Mouse (Mus musculus) embryonic facial prominence, embryonic 13.5 days (tissue): Measurements from ENCODE around the gene Ndst2. TPM values are rescaled to one million over a fixed set of nuclear protein-coding genes. Genes with fewer than 3 reads are reported as not detected.
A peak's percentile ranks its signal among the peaks of the same experiment; 100 is the strongest.

Experiments used
- ATAC-seq: fragments of 200-750 bp; cut with Nextera tagmentation; 2 replicates; pipeline ENCODE4 v1.8.0; 2017; ENCODE audit warnings: low read depth; ENCODE audit not compliant: insufficient number of reproducible peaks, insufficient read depth, low FRiP score, low TSS enrichment
- H3K27ac ChIP-seq: fragments of 300-500 bp; sonication (generic); 2 replicates; pipeline ENCODE4 v1.5.1; 2015; ENCODE audit warnings: moderate library complexity, mild to moderate bottlenecking, inconsistent platforms
- H3K27me3 ChIP-seq: fragments of 300-500 bp; sonication (generic); 2 replicates; pipeline ENCODE4 v1.6.1; 2015; ENCODE audit warnings: mild to moderate bottlenecking, inconsistent platforms
- H3K36me3 ChIP-seq: fragments of 300-500 bp; sonication (generic); 2 replicates; pipeline ENCODE4 v1.6.1; 2015; ENCODE audit warnings: mild to moderate bottlenecking, inconsistent platforms
- H3K4me1 ChIP-seq: fragments of 300-500 bp; sonication (generic); 2 replicates; pipeline ENCODE4 v1.6.1; 2015; ENCODE audit warnings: inconsistent platforms
- H3K4me2 ChIP-seq: fragments of 300-500 bp; sonication (generic); 2 replicates; pipeline ENCODE4 v1.6.1; 2015; ENCODE audit warnings: moderate library complexity, mild to moderate bottlenecking, inconsistent platforms
- H3K4me3 ChIP-seq: fragments of 300-500 bp; sonication (generic); 2 replicates; pipeline ENCODE4 v1.5.1; 2015; ENCODE audit warnings: mild to moderate bottlenecking, inconsistent platforms
- H3K9ac ChIP-seq: fragments of 300-500 bp; sonication (generic); 2 replicates; pipeline ENCODE4 v1.6.1; 2015; ENCODE audit warnings: mild to moderate bottlenecking, inconsistent platforms
- H3K9me3 ChIP-seq: fragments of 300-500 bp; sonication (generic); 2 replicates; pipeline ENCODE4 v1.6.1; 2016; ENCODE audit warnings: inconsistent platforms
- WGBS: fragments of 180-500 bp; shearing (Covaris S2); methylation state at CpG from one replicate; pipeline ENCODE4 v1.1.7; 2015; ENCODE audit warnings: mixed read lengths; 5-methylcytosine and 5-hydroxymethylcytosine counted together
- microRNA-seq: library from miRNA; unstranded; fragments of <30 nt; microRNA quantifications from one replicate; pipeline ENCODE4, GENCODE M21; 2016
- polyA plus RNA-seq: library from polyadenylated mRNA; unstranded; fragments of >200 nt; fragmentation: Nextera tagmentation; extraction: Ambion mirVana; gene quantifications from 2 replicates; pipeline ENCODE4 v1.2.1, GENCODE M21; 2015

Gene Ndst2
- polyA plus RNA-seq, 1 experiment from 2014 or later: 28.5 TPM

GRCm38 (mm10) chr14:20674064-20674833, 60.1 kb downstream of the Ndst2 start, which contains the start of gene Sec24c:
Gene Sec24c, plus strand, starts transcription at chr14:20674308.
- H3K27me3 ChIP-seq: peaks cover 14% of the 10 kb centered on the region
- WGBS: 0% methylated on average over 43 of the region's 43 CpGs
- H3K4me2 ChIP-seq: peak within 1 kb of the TSS; percentile 80
- peak within 1 kb of the TSS; percentile 95 for H3K27ac ChIP-seq
- H3K4me1 ChIP-seq: peaks cover 12% of the 10 kb centered on the region
- peaks cover 35% of the 10 kb centered on the region for H3K36me3 ChIP-seq
- ATAC-seq: peak; percentile 93
- H3K9me3 ChIP-seq: no peaks in the 10 kb centered on the region
- peak within 1 kb of the TSS; percentile 90 for H3K9ac ChIP-seq
- H3K4me3 ChIP-seq: peak within 1 kb of the TSS; percentile 85

GRCm38 (mm10) chr14:20673735-20674063, 60.7 kb downstream of the Ndst2 start:
- H3K9ac ChIP-seq: peak overlapping the region; percentile 61; the same call in 1 of the 2 replicates
- no peak for ATAC-seq

More at GRCm38 (mm10) chr14:20673735-20674063, 60.7 kb downstream of the Ndst2 start:
- peak overlapping the region; percentile 95 for H3K27ac ChIP-seq
- peaks cover 12% of the 10 kb centered on the region for H3K4me1 ChIP-seq
- peak overlapping the region; percentile 80 for H3K4me2 ChIP-seq
- peak overlapping the region; percentile 85 for H3K4me3 ChIP-seq
- 11% methylated on average over 13 of the region's 13 CpGs for WGBS
- H3K36me3 ChIP-seq: peaks cover 29% of the 10 kb centered on the region
- peaks cover 19% of the 10 kb centered on the region for H3K27me3 ChIP-seq
- no peaks in the 10 kb centered on the region for H3K9me3 ChIP-seq

Small RNA genes lying within 50 kb of the gene (microRNA-seq; reads per million reads assigned to microRNA genes)
- gene Mir6946: 1.1 reads per million

Other genes with a start within 250 kb of the Ndst2 start
- gene Mss51, start 237.7 kb downstream of the Ndst2 start, polyA plus RNA-seq: 1.6 and 1.7 TPM in 2 replicates
- gene Ppp3cb, start 188.0 kb downstream of the Ndst2 start, polyA plus RNA-seq: 54.3 and 59.4 TPM in 2 replicates
- 8.5 and 9.4 TPM in 2 replicates for gene Usp54, start 93.5 kb downstream of the Ndst2 start, polyA plus RNA-seq
- gene Myoz1, start 78.0 kb downstream of the Ndst2 start, polyA plus RNA-seq: 0.47 and 0.62 TPM in 2 replicates
- gene Synpo2l, start 66.2 kb downstream of the Ndst2 start, polyA plus RNA-seq: 2.3 and 3.3 TPM in 2 replicates
- 90.7 and 93.3 TPM in 2 replicates for gene Sec24c, start 60.3 kb downstream of the Ndst2 start, polyA plus RNA-seq
- gene Fut11, start 39.6 kb downstream of the Ndst2 start, polyA plus RNA-seq: 25.1 and 26.2 TPM in 2 replicates
- 193 and 219 TPM in 2 replicates for gene Chchd1, start 31.6 kb downstream of the Ndst2 start, polyA plus RNA-seq
- 45.1 and 49.6 TPM in 2 replicates for gene Zswim8, start 27.0 kb downstream of the Ndst2 start, polyA plus RNA-seq
- gene Camk2g, start 59.5 kb upstream of the Ndst2 start, polyA plus RNA-seq: 62.6 and 75.3 TPM in 2 replicates
- 2.3 and 2.4 TPM in 2 replicates for gene Plau, start 102.1 kb upstream of the Ndst2 start, polyA plus RNA-seq
- gene Vcl, start 194.8 kb upstream of the Ndst2 start, polyA plus RNA-seq: 36.4 and 38.8 TPM in 2 replicates